Mouse (Mus musculus): ENCODE measurements around the gene Pard6b. TPM values are rescaled to one million over a fixed set of nuclear protein-coding genes. Genes with fewer than 3 reads are reported as not detected.

The Pard6b gene
- polyA plus RNA-seq (2015; fragmentation: Nextera tagmentation; extraction: Ambion mirVana), result 7.5 and 7.9 TPM in 2 replicates

- H3K4me3 ChIP-seq, result peak within 1 kb of the TSS; percentile 80
- under 1% methylated on average over 78 of the region's 110 CpGs for WGBS
- no peaks in the 10 kb centered on the region for H3K36me3 ChIP-seq
- H3K27ac ChIP-seq, result peak within 1 kb of the TSS; percentile 94
- peak within 1 kb of the TSS; percentile 88 for H3K9ac ChIP-seq
- ATAC-seq (ENCODE audit: low FRiP score), result peak; percentile 95
- peak within 1 kb of the TSS; percentile 87 for H3K4me2 ChIP-seq
- peaks cover 25% of the 10 kb centered on the region for H3K4me1 ChIP-seq (replicated peaks)
- H3K9me3 ChIP-seq, result no peaks in the 10 kb centered on the region
- H3K27me3 ChIP-seq, result peaks cover 15% of the 10 kb centered on the region
Observed at GRCm38 (mm10) chr2:168080431-168081246, at the start of gene Pard6b. Pard6b (plus strand) TSS chr2:168081004.

GRCm38 (mm10) chr2:168031842-168032241 is 49.0 kb upstream of the Pard6b start:
- Histone ChIP-seq H3K9ac (no peak overlapping the region), H3K36me3 (no peaks in the 10 kb centered on the region), H3K4me1 (replicated peaks) (peaks cover 2% of the 10 kb centered on the region), H3K4me2 (no peak overlapping the region), H3K9me3 (no peaks in the 10 kb centered on the region), H3K4me3 (no peak overlapping the region), H3K27me3 (no peaks in the 10 kb centered on the region), H3K27ac (no peak overlapping the region)
- ATAC-seq (ENCODE audit: low FRiP score), result no peak
- 83% methylated on average over 2 of the region's 2 CpGs for WGBS

- Histone ChIP-seq H3K4me1 (replicated peaks) (peaks cover 8% of the 10 kb centered on the region), H3K27ac (no peak overlapping the region), H3K27me3 (no peaks in the 10 kb centered on the region), H3K4me3 (no peak overlapping the region), H3K36me3 (no peaks in the 10 kb centered on the region), H3K9ac (no peak overlapping the region), H3K4me2 (no peak overlapping the region), H3K9me3 (no peaks in the 10 kb centered on the region)
- 64% methylated on average over 10 of the region's 10 CpGs for WGBS
- no peak for ATAC-seq (ENCODE audit: low FRiP score)
Observed at GRCm38 (mm10) chr2:168033905-168034304, 46.9 kb upstream of the Pard6b start.

GRCm38 (mm10) chr2:168035907-168036306 is 44.9 kb upstream of the Pard6b start:
- H3K27me3 ChIP-seq, result no peaks in the 10 kb centered on the region
- ATAC-seq (ENCODE audit: low FRiP score), result no peak
- H3K4me2 ChIP-seq, result no peak overlapping the region
- no peaks in the 10 kb centered on the region for H3K9me3 ChIP-seq
- H3K4me3 ChIP-seq, result no peak overlapping the region
- H3K4me1 ChIP-seq (replicated peaks), result peaks cover 8% of the 10 kb centered on the region
- H3K9ac ChIP-seq, result no peak overlapping the region
- WGBS, result 90% methylated on average over 6 of the region's 6 CpGs
- no peaks in the 10 kb centered on the region for H3K36me3 ChIP-seq
- H3K27ac ChIP-seq, result no peak overlapping the region

GRCm38 (mm10) chr2:168037063-168037462 is 43.7 kb upstream of the Pard6b start:
- Histone ChIP-seq H3K4me2 (no peak overlapping the region), H3K27me3 (no peaks in the 10 kb centered on the region), H3K36me3 (no peaks in the 10 kb centered on the region), H3K4me3 (no peak overlapping the region), H3K9ac (no peak overlapping the region), H3K4me1 (replicated peaks) (peaks cover 8% of the 10 kb centered on the region), H3K9me3 (no peaks in the 10 kb centered on the region), H3K27ac (0 out of 2 replicates have a peak overlapping the region, but pooled peaks have one; percentile 14)
- ATAC-seq (ENCODE audit: low FRiP score), result no peak
- 36% methylated on average over 3 of the region's 3 CpGs for WGBS

GRCm38 (mm10) chr2:168040751-168041150 is 40.1 kb upstream of the Pard6b start:
- Histone ChIP-seq H3K4me1 (replicated peaks) (peaks cover 15% of the 10 kb centered on the region), H3K27me3 (0 out of 2 replicates have a peak, but pooled peaks cover 6% of the 10 kb centered on the region), H3K4me2 (no peak overlapping the region), H3K9ac (no peak overlapping the region), H3K4me3 (no peak overlapping the region), H3K27ac (no peak overlapping the region), H3K9me3 (no peaks in the 10 kb centered on the region), H3K36me3 (no peaks in the 10 kb centered on the region)
- WGBS, result 47% methylated on average over 3 of the region's 3 CpGs
- no peak for ATAC-seq (ENCODE audit: low FRiP score)

GRCm38 (mm10) chr2:168042019-168042418 is 38.8 kb upstream of the Pard6b start:
- Histone ChIP-seq H3K9me3 (no peaks in the 10 kb centered on the region), H3K4me1 (replicated peaks) (peaks cover 12% of the 10 kb centered on the region), H3K27ac (no peak overlapping the region), H3K27me3 (0 out of 2 replicates have a peak, but pooled peaks cover 15% of the 10 kb centered on the region), H3K36me3 (no peaks in the 10 kb centered on the region), H3K9ac (no peak overlapping the region), H3K4me3 (no peak overlapping the region), H3K4me2 (no peak overlapping the region)
- WGBS, result 60% methylated on average over 6 of the region's 6 CpGs
- peak; percentile 32; the same call in 1 of the 2 replicates for ATAC-seq (ENCODE audit: low FRiP score)

GRCm38 (mm10) chr2:168044681-168045287 is 36.0 kb upstream of the Pard6b start:
- Histone ChIP-seq H3K9ac (no peak overlapping the region), H3K36me3 (no peaks in the 10 kb centered on the region), H3K27ac (no peak overlapping the region), H3K27me3 (peaks cover 40% of the 10 kb centered on the region), H3K9me3 (no peaks in the 10 kb centered on the region), H3K4me2 (no peak overlapping the region), H3K4me3 (no peak overlapping the region), H3K4me1 (replicated peaks) (peaks cover 17% of the 10 kb centered on the region)
- 78% methylated on average over 10 of the region's 10 CpGs for WGBS
- no peak for ATAC-seq (ENCODE audit: low FRiP score)

- H3K4me1 ChIP-seq (replicated peaks), result peaks cover 22% of the 10 kb centered on the region
- WGBS, result 64% methylated on average over 13 of the region's 13 CpGs
- H3K9me3 ChIP-seq, result no peaks in the 10 kb centered on the region
- H3K27ac ChIP-seq, result no peak overlapping the region
- no peak overlapping the region for H3K9ac ChIP-seq
- no peak overlapping the region for H3K4me3 ChIP-seq
- no peak for ATAC-seq (ENCODE audit: low FRiP score)
- no peaks in the 10 kb centered on the region for H3K36me3 ChIP-seq
- peaks cover 46% of the 10 kb centered on the region for H3K27me3 ChIP-seq
- no peak overlapping the region for H3K4me2 ChIP-seq
Observed at GRCm38 (mm10) chr2:168045357-168045756, 35.4 kb upstream of the Pard6b start.

- H3K4me2 ChIP-seq, result no peak overlapping the region
- no peak overlapping the region for H3K4me3 ChIP-seq
- no peaks in the 10 kb centered on the region for H3K9me3 ChIP-seq
- WGBS, result 39% methylated on average over 5 of the region's 5 CpGs
- no peak for ATAC-seq (ENCODE audit: low FRiP score)
- peaks cover 27% of the 10 kb centered on the region for H3K4me1 ChIP-seq (replicated peaks)
- H3K27ac ChIP-seq, result no peak overlapping the region
- peaks cover 50% of the 10 kb centered on the region for H3K27me3 ChIP-seq
- no peak overlapping the region for H3K9ac ChIP-seq
- H3K36me3 ChIP-seq, result no peaks in the 10 kb centered on the region
Observed at GRCm38 (mm10) chr2:168045771-168046170, 35.0 kb upstream of the Pard6b start.

- no peak overlapping the region for H3K4me2 ChIP-seq
- peaks cover 27% of the 10 kb centered on the region for H3K4me1 ChIP-seq (replicated peaks)
- H3K9me3 ChIP-seq, result no peaks in the 10 kb centered on the region
- no peak overlapping the region for H3K4me3 ChIP-seq
- no peak overlapping the region for H3K27ac ChIP-seq
- H3K9ac ChIP-seq, result no peak overlapping the region
- H3K27me3 ChIP-seq, result peaks cover 57% of the 10 kb centered on the region
- 82% methylated on average over 4 of the region's 4 CpGs for WGBS
- H3K36me3 ChIP-seq, result no peaks in the 10 kb centered on the region
- ATAC-seq (ENCODE audit: low FRiP score), result no peak
Observed at GRCm38 (mm10) chr2:168046467-168046866, 34.3 kb upstream of the Pard6b start.

GRCm38 (mm10) chr2:168049002-168049635 is 31.7 kb upstream of the Pard6b start:
- no peak overlapping the region for H3K27ac ChIP-seq
- no peaks in the 10 kb centered on the region for H3K9me3 ChIP-seq
- peak overlapping the region; percentile 41; the same call in 1 of the 2 replicates for H3K4me3 ChIP-seq
- peak overlapping the region; percentile 73 for H3K4me2 ChIP-seq
- no peaks in the 10 kb centered on the region for H3K36me3 ChIP-seq
- peaks cover 72% of the 10 kb centered on the region for H3K27me3 ChIP-seq
- ATAC-seq (ENCODE audit: low FRiP score), result no peak
- peaks cover 21% of the 10 kb centered on the region for H3K4me1 ChIP-seq (replicated peaks)
- 12% methylated on average over 16 of the region's 16 CpGs for WGBS
- no peak overlapping the region for H3K9ac ChIP-seq
